Mouse (Mus musculus) lung, adult 2 months (tissue): Measurements from ENCODE around the gene Cc2d2b. TPM values are rescaled to one million over a fixed set of nuclear protein-coding genes. Genes with fewer than 3 reads are reported as not detected.

Experiments used
- DNase-seq: peaks from one replicate; pipeline ENCODE4 v3.0.0; 2022
- H3K4me1 ChIP-seq: fragments of 200-500 bp; 2 replicates; pipeline ENCODE4 v1.6.1; 2011; ENCODE audit warnings: low read length; ENCODE audit not compliant: control insufficient read depth, insufficient read depth
- H3K4me3 ChIP-seq: fragments of 200-500 bp; replicated peaks from 2 replicates; pipeline ENCODE3; 2011; ENCODE audit warnings: low read depth, mild to moderate bottlenecking, control low read depth, low read length; ENCODE audit errors: extremely low read depth
- CTCF ChIP-seq: fragments of 200-500 bp; IDR thresholded peaks from 2 replicates; pipeline ENCODE4 v1.5.1; 2011; ENCODE audit warnings: mild to moderate bottlenecking, low read length, control low read depth; ENCODE audit not compliant: insufficient read depth
- POLR2A ChIP-seq: fragments of 200-500 bp; IDR thresholded peaks from 2 replicates; pipeline ENCODE4 v1.6.1; 2011; ENCODE audit warnings: low read depth, mild to moderate bottlenecking, control low read depth, low read length, borderline replicate concordance; ENCODE audit errors: extremely low read depth
- WGBS: fragments of 180-500 bp; shearing (Covaris S2); methylation state at CpG from one replicate; pipeline ENCODE4 v1.1.7; 2018; 5-methylcytosine and 5-hydroxymethylcytosine counted together
- polyA plus RNA-seq: library from polyadenylated mRNA; depleted of rRNA; stranded (reverse); fragments of >200 nt; gene quantifications from 2 replicates; pipeline ENCODE4 v1.2.3, GENCODE M21; 2012

The Cc2d2b gene
- polyA plus RNA-seq, 1 experiment: 0.02 TPM

- no peak for DNase-seq
- 80% methylated on average over 4 of the region's 4 CpGs for WGBS
- Histone ChIP-seq H3K4me3 (no peak overlapping the region), H3K4me1 (no peaks in the 10 kb centered on the region)
- TF ChIP-seq CTCF: no peak
- TF ChIP-seq POLR2A: no peak
Measured at GRCm38 (mm10) chr19:40811840-40812239, 63.3 kb downstream of the Cc2d2b start.

GRCm38 (mm10) chr19:40812778-40813177 lies 64.2 kb downstream of the Cc2d2b start:
- H3K4me1 ChIP-seq: no peaks in the 10 kb centered on the region
- DNase-seq: no peak
- no peak for TF ChIP-seq POLR2A
- 51% methylated on average over 3 of the region's 3 CpGs for WGBS
- no peak overlapping the region for H3K4me3 ChIP-seq

- TF ChIP-seq CTCF: no peak
- TF ChIP-seq POLR2A: no peak
- Histone ChIP-seq H3K4me1 (no peaks in the 10 kb centered on the region), H3K4me3 (no peak overlapping the region)
- 59% methylated on average over 14 of the region's 14 CpGs for WGBS
- DNase-seq: no peak
Measured at GRCm38 (mm10) chr19:40813385-40813784, 64.8 kb downstream of the Cc2d2b start.

- no peak for DNase-seq
- TF ChIP-seq CTCF (no peak), POLR2A (no peak)
- no peaks in the 10 kb centered on the region for H3K4me1 ChIP-seq
- H3K4me3 ChIP-seq: no peak overlapping the region
- 51% methylated on average over 7 of the region's 7 CpGs for WGBS
Measured at GRCm38 (mm10) chr19:40815645-40816183, 67.2 kb downstream of the Cc2d2b start.

GRCm38 (mm10) chr19:40817901-40818532 lies 69.5 kb downstream of the Cc2d2b start:
- 82% methylated on average over 6 of the region's 6 CpGs for WGBS
- TF ChIP-seq POLR2A (no peak), CTCF (no peak)
- DNase-seq: no peak
- Histone ChIP-seq H3K4me3 (no peak overlapping the region), H3K4me1 (no peaks in the 10 kb centered on the region)

GRCm38 (mm10) chr19:40818764-40819163 lies 70.2 kb downstream of the Cc2d2b start:
- no peak for DNase-seq
- Histone ChIP-seq H3K4me1 (no peaks in the 10 kb centered on the region), H3K4me3 (no peak overlapping the region)
- 17% methylated on average over 7 of the region's 7 CpGs for WGBS
- no peak for TF ChIP-seq POLR2A
- peak; percentile 10; the same call in 1 of the 2 replicates for TF ChIP-seq CTCF

GRCm38 (mm10) chr19:40821306-40821825 lies 72.8 kb downstream of the Cc2d2b start:
- no peak overlapping the region for H3K4me3 ChIP-seq
- no peak for DNase-seq

GRCm38 (mm10) chr19:40825636-40826035 lies 77.1 kb downstream of the Cc2d2b start:
- TF ChIP-seq CTCF (no peak), POLR2A (no peak)
- WGBS: 50% methylated on average over 5 of the region's 5 CpGs
- no peak overlapping the region for H3K4me3 ChIP-seq
- H3K4me1 ChIP-seq: no peaks in the 10 kb centered on the region
- no peak for DNase-seq

More at GRCm38 (mm10) chr19:40821306-40821825, 72.8 kb downstream of the Cc2d2b start:
- TF ChIP-seq POLR2A (no peak), CTCF (no peak)
- no peaks in the 10 kb centered on the region for H3K4me1 ChIP-seq
- WGBS: 74% methylated on average over 4 of the region's 4 CpGs

GRCm38 (mm10) chr19:40826735-40827134 lies 78.2 kb downstream of the Cc2d2b start:
- TF ChIP-seq POLR2A (no peak), CTCF (no peak)
- Histone ChIP-seq H3K4me1 (no peaks in the 10 kb centered on the region), H3K4me3 (no peak overlapping the region)
- no peak for DNase-seq
- 45% methylated on average over 7 of the region's 7 CpGs for WGBS

- H3K4me3 ChIP-seq: peak overlapping the region; percentile 78
- WGBS: 32% methylated on average over 7 of the region's 7 CpGs
- DNase-seq: no peak
Measured at GRCm38 (mm10) chr19:40830198-40830597, 81.6 kb downstream of the Cc2d2b start.

More at GRCm38 (mm10) chr19:40830198-40830597, 81.6 kb downstream of the Cc2d2b start:
- peaks cover 3% of the 10 kb centered on the region for H3K4me1 ChIP-seq
- no peak for TF ChIP-seq POLR2A
